Mouse (Mus musculus) megakaryocyte, embryonic 14.5 days (primary cell): ENCODE data around the gene Sez6l.

Source experiments
- FLI1 ChIP-seq: IDR thresholded peaks from 2 replicates; pipeline ENCODE4 v1.6.1; 2012; ENCODE audit warnings: low read length, inconsistent platforms, mixed read lengths
- GATA1 ChIP-seq: IDR thresholded peaks from 3 replicates; pipeline ENCODE4 v1.6.1; 2012; ENCODE audit warnings: mixed read lengths, low read length, inconsistent platforms, borderline replicate concordance

DNA sequence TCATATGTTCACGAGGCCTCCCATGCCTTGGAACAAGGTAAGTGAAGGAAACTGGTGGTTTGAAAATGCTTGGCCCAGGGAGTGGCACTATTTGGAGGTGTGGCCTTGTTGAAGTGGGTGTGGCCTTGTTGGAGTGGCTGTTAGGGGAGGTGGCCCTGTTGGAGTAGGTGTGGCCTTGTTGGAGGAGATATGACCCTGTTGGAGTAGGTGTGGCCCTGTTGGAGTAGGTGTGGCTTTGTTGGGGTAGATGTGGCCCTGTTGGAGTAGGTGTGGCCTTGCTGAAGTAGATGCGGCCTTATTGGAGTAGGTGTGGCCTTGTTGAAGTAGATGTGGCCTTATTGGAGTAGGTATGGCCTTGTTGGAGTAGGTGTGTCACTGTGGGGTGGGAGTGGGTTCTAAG, 191.0 kb downstream of the Sez6l start:
- no peak for TF ChIP-seq GATA1
- TF ChIP-seq FLI1 = no peak
